ENCODE assay signal across 8 mouse cellular contexts in genomic region chr8:111337311-111337889, GRCm38 (mm10). TPM values are rescaled to one million over a fixed set of nuclear protein-coding genes. Genes with fewer than 3 reads are reported as not detected.
DNase-seq lines count a peak whose midpoint lies in the region; ATAC-seq and TF ChIP-seq lines count a peak whose summit lies in the region.

No protein-coding gene starts in this region.

- intact Hi-C loops in gastrocnemius, postnatal 14 days (cut with DNase I; ENCODE audit: low total_unique reads): no loop called here

- 23% methylated on average over 17 of the region's 17 CpGs for WGBS in heart, embryonic 12.5 days
- WGBS in limb, embryonic 12.5 days: 28% methylated on average over 17 of the region's 17 CpGs
- 34% methylated on average over 17 of the region's 17 CpGs for WGBS in midbrain, embryonic 15.5 days

- peak overlapping the region; percentile 78 for H3K4me3 ChIP-seq in E14TG2a.4 (replicated peaks; ENCODE audit: low read length)
- H3K4me3 ChIP-seq in heart, embryonic 12.5 days: peak overlapping the region; percentile 48
- H3K4me3 ChIP-seq in limb, embryonic 12.5 days (replicated peaks): peak overlapping the region; percentile 41
- H3K4me3 ChIP-seq in midbrain, embryonic 15.5 days: peak overlapping the region; percentile 36

- H3K27me3 ChIP-seq in E14TG2a.4 (ENCODE audit: insufficient read depth, low read length): peaks cover 67% of the 10 kb centered on the region
- peaks cover 9% of the 10 kb centered on the region for H3K27me3 ChIP-seq in heart, embryonic 12.5 days (replicated peaks)
- peaks cover 62% of the 10 kb centered on the region for H3K27me3 ChIP-seq in limb, embryonic 12.5 days
- peaks cover 24% of the 10 kb centered on the region for H3K27me3 ChIP-seq in midbrain, embryonic 15.5 days (replicated peaks)

- DNase-seq in adipocyte (ENCODE audit: low spot score): peak; percentile 45
- DNase-seq in gastrocnemius, postnatal 14 days: no peak
- no peak for DNase-seq in thymus, postnatal 0 days (ENCODE audit: low spot score)
- DNase-seq in left cerebral cortex, adult 9 months (ENCODE audit: low spot score in 2 of 2): no peak

- peak overlapping the region; percentile 16 for H3K9ac ChIP-seq in heart, embryonic 12.5 days
- peak overlapping the region; percentile 27; the same call in 1 of the 2 replicates for H3K9ac ChIP-seq in limb, embryonic 12.5 days (replicated peaks)
- H3K9ac ChIP-seq in midbrain, embryonic 15.5 days: peak overlapping the region; percentile 13; the same call in 1 of the 2 replicates

- peaks cover 14% of the 10 kb centered on the region; the same call in 1 of the 2 replicates for H3K4me1 ChIP-seq in E14TG2a.4 (replicated peaks; ENCODE audit: low read depth, low read length)
- H3K4me1 ChIP-seq in heart, embryonic 12.5 days (replicated peaks): no peaks in the 10 kb centered on the region
- H3K4me1 ChIP-seq in limb, embryonic 12.5 days (replicated peaks): 0 out of 2 replicates have a peak, but pooled peaks cover 12% of the 10 kb centered on the region
- H3K4me1 ChIP-seq in midbrain, embryonic 15.5 days: peaks cover 10% of the 10 kb centered on the region

- no peaks in the 10 kb centered on the region for H3K9me3 ChIP-seq in E14TG2a.4 (ENCODE audit: low read length)
- no peaks in the 10 kb centered on the region for H3K9me3 ChIP-seq in heart, embryonic 12.5 days (replicated peaks)
- no peaks in the 10 kb centered on the region for H3K9me3 ChIP-seq in limb, embryonic 12.5 days
- H3K9me3 ChIP-seq in midbrain, embryonic 15.5 days: no peaks in the 10 kb centered on the region

- peak overlapping the region; percentile 79 for H3K4me2 ChIP-seq in heart, embryonic 12.5 days
- peak overlapping the region; percentile 69 for H3K4me2 ChIP-seq in limb, embryonic 12.5 days
- peak overlapping the region; percentile 70 for H3K4me2 ChIP-seq in midbrain, embryonic 15.5 days

- ATAC-seq in heart, embryonic 12.5 days (ENCODE audit: insufficient number of reproducible peaks, low FRiP score): no peak
- ATAC-seq in limb, embryonic 12.5 days (ENCODE audit: insufficient number of reproducible peaks, insufficient read depth, low FRiP score, low TSS enrichment, low read depth): no peak
- ATAC-seq in midbrain, embryonic 15.5 days (replicated peaks): no peak

- no peak overlapping the region for H3K27ac ChIP-seq in heart, embryonic 12.5 days (ENCODE audit: poor library complexity, severe bottlenecking)
- H3K27ac ChIP-seq in limb, embryonic 12.5 days: no peak overlapping the region
- H3K27ac ChIP-seq in midbrain, embryonic 15.5 days: no peak overlapping the region

- TF ChIP-seq CTCF in E14TG2a.4 (conservative IDR thresholded peaks at IDR 0.05; ENCODE audit: low read length): no peak

- H3K36me3 ChIP-seq in E14TG2a.4 (ENCODE audit: insufficient read depth, low read length): no peaks in the 10 kb centered on the region
- no peaks in the 10 kb centered on the region for H3K36me3 ChIP-seq in heart, embryonic 12.5 days
- H3K36me3 ChIP-seq in limb, embryonic 12.5 days: no peaks in the 10 kb centered on the region
- H3K36me3 ChIP-seq in midbrain, embryonic 15.5 days (replicated peaks): no peaks in the 10 kb centered on the region

RNA-seq across cellular contexts. Expression of gene Mlkl, which starts 0.6 kb away (rescaled TPM):
- 1.8 and 2.3 TPM in 2 replicates for polyA plus RNA-seq in heart, embryonic 12.5 days (2016; fragmentation: Nextera tagmentation; extraction: Ambion mirVana)
- polyA plus RNA-seq in limb, embryonic 12.5 days (2016; fragmentation: Nextera tagmentation; extraction: Ambion mirVana): 0.24 and 0.84 TPM in 2 replicates
- polyA plus RNA-seq in midbrain, embryonic 15.5 days (2015; fragmentation: Nextera tagmentation; extraction: Ambion mirVana): 0.37 and 0.57 TPM in 2 replicates
- total RNA-seq in gastrocnemius, postnatal 14 days (2021): 1 to 10 TPM; 1.1 to 1.5 TPM
- 5.0 TPM in 2 replicates for polyA plus RNA-seq in thymus, postnatal 0 days (2015; fragmentation: Nextera tagmentation; extraction: Ambion mirVana)

RNA-seq across cellular contexts. Expression of gene Rfwd3, which starts 37.4 kb away (rescaled TPM):
- 45.1 and 48.0 TPM in 2 replicates for polyA plus RNA-seq in heart, embryonic 12.5 days (2016; fragmentation: Nextera tagmentation; extraction: Ambion mirVana)
- polyA plus RNA-seq in limb, embryonic 12.5 days (2016; fragmentation: Nextera tagmentation; extraction: Ambion mirVana): 80.2 and 80.3 TPM in 2 replicates
- 23.5 and 24.5 TPM in 2 replicates for polyA plus RNA-seq in midbrain, embryonic 15.5 days (2015; fragmentation: Nextera tagmentation; extraction: Ambion mirVana)
- total RNA-seq in gastrocnemius, postnatal 14 days (2021): 1 to 10 TPM; 6.1 to 6.9 TPM
- 38.3 and 42.1 TPM in 2 replicates for polyA plus RNA-seq in thymus, postnatal 0 days (2015; fragmentation: Nextera tagmentation; extraction: Ambion mirVana)

RNA-seq across cellular contexts. Expression of gene Fa2h, which starts 56.2 kb away (rescaled TPM):
- 0.15 TPM in 1 of 2 replicates, not detected in the other for polyA plus RNA-seq in heart, embryonic 12.5 days (2016; fragmentation: Nextera tagmentation; extraction: Ambion mirVana)
- not detected in 2 replicates for polyA plus RNA-seq in limb, embryonic 12.5 days (2016; fragmentation: Nextera tagmentation; extraction: Ambion mirVana)
- polyA plus RNA-seq in midbrain, embryonic 15.5 days (2015; fragmentation: Nextera tagmentation; extraction: Ambion mirVana): 0.10 and 0.11 TPM in 2 replicates
- total RNA-seq in gastrocnemius, postnatal 14 days (2021): 1 to 10 TPM; 1.5 to 7.6 TPM
- 0.07 and 0.13 TPM in 2 replicates for polyA plus RNA-seq in thymus, postnatal 0 days (2015; fragmentation: Nextera tagmentation; extraction: Ambion mirVana)
